10 mouse cellular contexts compared by ENCODE assay signal in genomic region chrX:140511687-140512651, GRCm38 (mm10). TPM values are rescaled to one million over a fixed set of nuclear protein-coding genes. Genes with fewer than 3 reads are reported as not detected.
DNase-seq lines count a peak whose midpoint lies in the region; ATAC-seq and TF ChIP-seq lines count a peak whose summit lies in the region.
"Had no signal": no experiment of that assay in that cellular context is flagged by ENCODE, and none has a peak within 500 bp of the region (broad histone marks: within the 10 kb centered on the region; RNA-seq: fewer than 3 reads in every experiment).

No protein-coding gene starts in this region.

- no peaks in the 10 kb centered on the region for H3K9me3 ChIP-seq in hindbrain, embryonic 10.5 days
- H3K9me3 ChIP-seq in hindbrain, postnatal 0 days (ENCODE audit: low read length), result no peaks in the 10 kb centered on the region
- no peaks in the 10 kb centered on the region for H3K9me3 ChIP-seq in lung, embryonic 15.5 days
- H3K9me3 ChIP-seq in embryonic facial prominence, embryonic 15.5 days (replicated peaks), result no peaks in the 10 kb centered on the region
- H3K9me3 ChIP-seq: liver, embryonic 13.5 days had no signal

- no peak for ATAC-seq in hindbrain, postnatal 0 days
- ATAC-seq in lung, embryonic 15.5 days (ENCODE audit: borderline replicate concordance, extremely low read depth, low FRiP score, low TSS enrichment), result no peak
- ATAC-seq in embryonic facial prominence, embryonic 15.5 days (ENCODE audit: insufficient number of reproducible peaks, low FRiP score, low TSS enrichment, low read depth), result no peak
- no peak for ATAC-seq in inflammation-experienced regulatory T-cells, adult 6 months

- WGBS in hindbrain, embryonic 10.5 days, result 42% methylated on average over 7 of the region's 7 CpGs
- 37% methylated on average over 7 of the region's 7 CpGs for WGBS in hindbrain, postnatal 0 days
- 55% methylated on average over 7 of the region's 7 CpGs for WGBS in lung, embryonic 15.5 days
- WGBS in embryonic facial prominence, embryonic 15.5 days, result 62% methylated on average over 7 of the region's 7 CpGs
- 91% methylated on average over 7 of the region's 7 CpGs for whole genome bisulfite sequencing in macrophage (ENCODE audit: missing documents)

- H3K4me3 ChIP-seq in hindbrain, embryonic 10.5 days, result no peak overlapping the region
- no peak overlapping the region for H3K4me3 ChIP-seq in hindbrain, postnatal 0 days (ENCODE audit: low read length)
- H3K4me3 ChIP-seq in lung, embryonic 15.5 days, result no peak overlapping the region
- H3K4me3 ChIP-seq in embryonic facial prominence, embryonic 15.5 days (replicated peaks), result no peak overlapping the region
- H3K4me3 ChIP-seq in macrophage (ENCODE audit: inconsistent target), result no peak overlapping the region
- H3K4me3 ChIP-seq: liver, embryonic 13.5 days had no signal

- no peaks in the 10 kb centered on the region for H3K36me3 ChIP-seq in hindbrain, embryonic 10.5 days
- H3K36me3 ChIP-seq in hindbrain, postnatal 0 days (ENCODE audit: insufficient read depth, low read length), result no peaks in the 10 kb centered on the region
- no peaks in the 10 kb centered on the region for H3K36me3 ChIP-seq in lung, embryonic 15.5 days
- H3K36me3 ChIP-seq in embryonic facial prominence, embryonic 15.5 days, result no peaks in the 10 kb centered on the region
- no peaks in the 10 kb centered on the region for H3K36me3 ChIP-seq in macrophage (ENCODE audit: inconsistent target)
- H3K36me3 ChIP-seq: liver, embryonic 13.5 days had no signal

- H3K27ac ChIP-seq in hindbrain, embryonic 10.5 days, result peak overlapping the region; percentile 75; the same call in 1 of the 2 replicates
- no peak overlapping the region for H3K27ac ChIP-seq in hindbrain, postnatal 0 days
- peak overlapping the region; percentile 49 for H3K27ac ChIP-seq in lung, embryonic 15.5 days
- peak overlapping the region; percentile 73 for H3K27ac ChIP-seq in embryonic facial prominence, embryonic 15.5 days (replicated peaks)
- H3K27ac ChIP-seq in macrophage, result 0 out of 2 replicates have a peak overlapping the region, but pooled peaks have one; percentile 19
- H3K27ac ChIP-seq: liver, embryonic 13.5 days had no signal

- no peaks in the 10 kb centered on the region for H3K79me2 ChIP-seq in macrophage (ENCODE audit: inconsistent target)

- no peak for TF ChIP-seq CTCF in hindbrain, postnatal 0 days (IDR thresholded peaks at IDR 0.05; ENCODE audit: low read depth)

- H3K27me3 ChIP-seq in hindbrain, embryonic 10.5 days (ENCODE audit: insufficient read depth, poor library complexity, severe bottlenecking), result peaks cover 85% of the 10 kb centered on the region
- H3K27me3 ChIP-seq in hindbrain, postnatal 0 days (ENCODE audit: insufficient read depth, low read length), result no peaks in the 10 kb centered on the region; the same call in 1 of the 2 replicates
- H3K27me3 ChIP-seq in lung, embryonic 15.5 days, result 0 out of 2 replicates have a peak, but pooled peaks cover 4% of the 10 kb centered on the region
- H3K27me3 ChIP-seq in embryonic facial prominence, embryonic 15.5 days, result peaks cover 13% of the 10 kb centered on the region
- H3K27me3 ChIP-seq: liver, embryonic 13.5 days; Patski had no signal

- no peak overlapping the region for H3K9ac ChIP-seq in hindbrain, postnatal 0 days (replicated peaks; ENCODE audit: low read length)
- H3K9ac ChIP-seq in lung, embryonic 15.5 days, result no peak overlapping the region
- no peak overlapping the region for H3K9ac ChIP-seq in embryonic facial prominence, embryonic 15.5 days
- H3K9ac ChIP-seq: liver, embryonic 13.5 days had no signal

- peak; percentile 42 for DNase-seq in hindbrain, embryonic 10.5 days (ENCODE audit: low spot score)
- no peak for DNase-seq in hindbrain, postnatal 0 days (ENCODE audit: low spot score)
- DNase-seq in lung, postnatal 4 days, result no peak
- no peak for DNase-seq in layer of hippocampus, adult 8-10 months (ENCODE audit: low spot score in 2 of 2)
- DNase-seq: liver, embryonic 13.5 days had no signal

- H3K4me2 ChIP-seq in hindbrain, postnatal 0 days (ENCODE audit: low read depth, low read length), result no peak overlapping the region
- peak overlapping the region; percentile 41 for H3K4me2 ChIP-seq in lung, embryonic 15.5 days
- peak overlapping the region; percentile 44; the same call in 1 of the 2 replicates for H3K4me2 ChIP-seq in embryonic facial prominence, embryonic 15.5 days (replicated peaks)

- peaks cover 30% of the 10 kb centered on the region for H3K4me1 ChIP-seq in hindbrain, embryonic 10.5 days (replicated peaks)
- H3K4me1 ChIP-seq in hindbrain, postnatal 0 days (ENCODE audit: insufficient read depth, low read length), result no peaks in the 10 kb centered on the region; the same call in 1 of the 2 replicates
- peaks cover 18% of the 10 kb centered on the region for H3K4me1 ChIP-seq in lung, embryonic 15.5 days
- peaks cover 15% of the 10 kb centered on the region; the same call in 1 of the 2 replicates for H3K4me1 ChIP-seq in embryonic facial prominence, embryonic 15.5 days

RNA-seq across cellular contexts. Expression of gene Prps1, which starts 55.6 kb away (rescaled TPM):
- polyA plus RNA-seq in hindbrain, embryonic 10.5 days (2016; fragmentation: Nextera tagmentation; extraction: Ambion mirVana), result 82.8 and 83.3 TPM in 2 replicates
- total RNA-seq in hindbrain, postnatal 0 days (2014; rRNA removed), result 42.1 and 48.2 TPM in 2 replicates
- polyA plus RNA-seq in hindbrain, postnatal 0 days (2015; fragmentation: Nextera tagmentation; extraction: Ambion mirVana), result 79.4 and 83.7 TPM in 2 replicates
- 38.1 and 41.1 TPM in 2 replicates for polyA plus RNA-seq in lung, embryonic 15.5 days (2015; fragmentation: Nextera tagmentation; extraction: Ambion mirVana)
- polyA plus RNA-seq in embryonic facial prominence, embryonic 15.5 days (2015; fragmentation: Nextera tagmentation; extraction: Ambion mirVana), result 37.7 and 42.7 TPM in 2 replicates
- 1 to 10 TPM in 11 of 26 experiments, under 1 TPM in 7, not detected in 8; 0.41 to 5.4 (median 1.2) TPM for total RNA-seq in macrophage (2018; cell fraction: chromatin; rRNA removed)
- total RNA-seq in macrophage (2018; cell fraction: cytosol; rRNA removed), result 1 to 10 TPM; 3.2 to 6.3 (median 5.4) TPM
- 1 to 10 TPM in 21 of 26 experiments, under 1 TPM in 5; 0.58 to 6.1 (median 1.7) TPM for total RNA-seq in macrophage (2018; cell fraction: nucleus; rRNA removed)
- 4.6 to 17.2 TPM (median 6.0 TPM) in 3 replicates for polyA plus RNA-seq in macrophage (2018)
- polyA plus RNA-seq in inflammation-experienced regulatory T-cells, adult 6 months (2017; shearing (Covaris generic)), result 10 to 100 TPM; 41.7 to 51.8 (median 41.8) TPM
- total RNA-seq in layer of hippocampus, adult 8-10 months (2022), result 10 to 100 TPM; 67.9 to 77.7 (median 73.4) TPM
